Mouse (Mus musculus) liver, embryonic 12.5 days (tissue): ENCODE data around the gene Gm28051. TPM values are rescaled to one million over a fixed set of nuclear protein-coding genes. Genes with fewer than 3 reads are reported as not detected.

ENCODE experiments used
- ATAC-seq: fragments of 200-750 bp; cut with Nextera tagmentation; 2 replicates; pipeline ENCODE4 v1.8.0; 2017; ENCODE audit warnings: moderate number of reproducible peaks, mild to moderate bottlenecking, moderate library complexity
- H3K27ac ChIP-seq: fragments of 300-500 bp; sonication (generic); 2 replicates; pipeline ENCODE4 v1.5.1; 2016; ENCODE audit warnings: mild to moderate bottlenecking
- H3K27me3 ChIP-seq: fragments of 300-500 bp; sonication (generic); replicated peaks from 2 replicates; pipeline ENCODE4 v1.6.1; 2016; ENCODE audit warnings: mild to moderate bottlenecking, moderate library complexity
- H3K36me3 ChIP-seq: fragments of 300-500 bp; sonication (generic); 2 replicates; pipeline ENCODE4 v1.6.1; 2016; ENCODE audit warnings: mild to moderate bottlenecking, moderate library complexity
- H3K4me1 ChIP-seq: fragments of 300-500 bp; sonication (generic); 2 replicates; pipeline ENCODE4 v1.6.1; 2016
- H3K4me2 ChIP-seq: fragments of 300-500 bp; sonication (generic); 2 replicates; pipeline ENCODE4 v1.6.1; 2016; ENCODE audit warnings: mild to moderate bottlenecking, moderate library complexity
- H3K4me3 ChIP-seq: fragments of 300-500 bp; sonication (generic); 2 replicates; pipeline ENCODE4 v1.5.1; 2016; ENCODE audit warnings: mild to moderate bottlenecking, moderate library complexity
- H3K9ac ChIP-seq: fragments of 300-500 bp; sonication (generic); 2 replicates; pipeline ENCODE4 v1.6.1; 2016; ENCODE audit warnings: mild to moderate bottlenecking, moderate library complexity
- H3K9me3 ChIP-seq: fragments of 300-500 bp; sonication (generic); replicated peaks from 2 replicates; pipeline ENCODE4 v1.6.1; 2016; ENCODE audit warnings: mild to moderate bottlenecking, moderate library complexity
- WGBS: fragments of 180-500 bp; shearing (Covaris S2); methylation state at CpG from one replicate; pipeline ENCODE4 v1.1.7; 2016; ENCODE audit not compliant: insufficient replicate concordance; 5-methylcytosine and 5-hydroxymethylcytosine counted together
- polyA plus RNA-seq: library from polyadenylated mRNA; unstranded; fragments of >200 nt; fragmentation: Nextera tagmentation; extraction: Ambion mirVana; gene quantifications from 2 replicates; pipeline ENCODE4 v1.2.1, GENCODE M21; 2016

Gene Gm28051
- polyA plus RNA-seq, 1 experiment from 2014 or later = 0.48 TPM

GRCm38 (mm10) chr12:102763696-102764095 is 6.1 kb upstream of the Gm28051 start:
- H3K4me2 ChIP-seq = no peak overlapping the region
- ATAC-seq = no peak
- no peak overlapping the region for H3K27ac ChIP-seq
- no peaks in the 10 kb centered on the region for H3K27me3 ChIP-seq
- H3K36me3 ChIP-seq = peaks cover 74% of the 10 kb centered on the region
- peaks cover 21% of the 10 kb centered on the region for H3K4me1 ChIP-seq
- no peak overlapping the region for H3K9ac ChIP-seq
- no peaks in the 10 kb centered on the region for H3K9me3 ChIP-seq
- H3K4me3 ChIP-seq = no peak overlapping the region

- H3K4me1 ChIP-seq = peaks cover 29% of the 10 kb centered on the region
- H3K4me2 ChIP-seq = no peak overlapping the region
- 81% methylated on average over 3 of the region's 3 CpGs for WGBS
- no peak for ATAC-seq
- H3K36me3 ChIP-seq = peaks cover 54% of the 10 kb centered on the region
- H3K27ac ChIP-seq = no peak overlapping the region
- no peak overlapping the region for H3K4me3 ChIP-seq
- H3K9ac ChIP-seq = no peak overlapping the region
- no peaks in the 10 kb centered on the region for H3K27me3 ChIP-seq
- H3K9me3 ChIP-seq = no peaks in the 10 kb centered on the region
Measured at GRCm38 (mm10) chr12:102761668-102762067, 4.1 kb upstream of the Gm28051 start.

GRCm38 (mm10) chr12:102758936-102759335 is 1.4 kb upstream of the Gm28051 start:
- H3K27me3 ChIP-seq = no peaks in the 10 kb centered on the region
- ATAC-seq = no peak
- WGBS = 12% methylated on average over 5 of the region's 5 CpGs
- peaks cover 45% of the 10 kb centered on the region for H3K36me3 ChIP-seq
- H3K4me1 ChIP-seq = peaks cover 42% of the 10 kb centered on the region
- peak overlapping the region; percentile 90 for H3K4me2 ChIP-seq
- H3K27ac ChIP-seq = peak overlapping the region; percentile 83; the same call in 1 of the 2 replicates
- peak overlapping the region; percentile 94 for H3K9ac ChIP-seq
- peak overlapping the region; percentile 91 for H3K4me3 ChIP-seq
- H3K9me3 ChIP-seq = no peaks in the 10 kb centered on the region

- WGBS = under 1% methylated on average over 10 of the region's 10 CpGs
- Histone ChIP-seq H3K4me2 (peak within 1 kb of the TSS; percentile 90), H3K36me3 (peaks cover 44% of the 10 kb centered on the region), H3K27me3 (no peaks in the 10 kb centered on the region), H3K4me3 (peak within 1 kb of the TSS; percentile 91), H3K27ac (peak within 1 kb of the TSS; percentile 83), H3K4me1 (peaks cover 39% of the 10 kb centered on the region), H3K9me3 (no peaks in the 10 kb centered on the region), H3K9ac (peak within 1 kb of the TSS; percentile 94)
- ATAC-seq = no peak
Measured at GRCm38 (mm10) chr12:102758403-102758756, 815 bp upstream of the Gm28051 start, which contains the start of gene Gm20604. Gene Gm20604, minus strand, starts transcription at chr12:102758672.

- 1% methylated on average over 46 of the region's 46 CpGs for WGBS
Measured at GRCm38 (mm10) chr12:102757055-102757688, 393 bp downstream of the Gm28051 start.

GRCm38 (mm10) chr12:102756304-102756703 is 1.3 kb downstream of the Gm28051 start:
- no peaks in the 10 kb centered on the region for H3K27me3 ChIP-seq
- H3K27ac ChIP-seq = peak overlapping the region; percentile 77
- 74% methylated on average over 7 of the region's 7 CpGs for WGBS
- no peaks in the 10 kb centered on the region for H3K9me3 ChIP-seq
- no peak for ATAC-seq
- H3K4me3 ChIP-seq = peak overlapping the region; percentile 91
- peak overlapping the region; percentile 73 for H3K9ac ChIP-seq
- H3K36me3 ChIP-seq = peaks cover 39% of the 10 kb centered on the region
- H3K4me1 ChIP-seq = peaks cover 39% of the 10 kb centered on the region
- H3K4me2 ChIP-seq = peak overlapping the region; percentile 79

More at GRCm38 (mm10) chr12:102757055-102757688, 393 bp downstream of the Gm28051 start:
- peak overlapping the region; percentile 79 for H3K4me2 ChIP-seq
- peak overlapping the region; percentile 73 for H3K9ac ChIP-seq
- H3K27ac ChIP-seq = peak overlapping the region; percentile 77
- ATAC-seq = peak; percentile 82
- no peaks in the 10 kb centered on the region for H3K9me3 ChIP-seq
- H3K4me3 ChIP-seq = peak overlapping the region; percentile 91
- peaks cover 42% of the 10 kb centered on the region for H3K36me3 ChIP-seq
- H3K4me1 ChIP-seq = peaks cover 39% of the 10 kb centered on the region
- H3K27me3 ChIP-seq = no peaks in the 10 kb centered on the region

- Histone ChIP-seq H3K9ac (no peak overlapping the region), H3K36me3 (peaks cover 53% of the 10 kb centered on the region), H3K27ac (no peak overlapping the region), H3K27me3 (no peaks in the 10 kb centered on the region), H3K9me3 (no peaks in the 10 kb centered on the region), H3K4me1 (peaks cover 26% of the 10 kb centered on the region), H3K4me3 (no peak overlapping the region), H3K4me2 (no peak overlapping the region)
- whole genome bisulfite sequencing = 79% methylated on average over 3 of the region's 3 CpGs
- no peak for ATAC-seq
Measured at GRCm38 (mm10) chr12:102748256-102748655, 9.3 kb downstream of the Gm28051 start.

GRCm38 (mm10) chr12:102744839-102745238 is 12.7 kb downstream of the Gm28051 start:
- peak overlapping the region; percentile 97 for H3K27ac ChIP-seq
- ATAC-seq = no peak
- H3K4me1 ChIP-seq = peaks cover 38% of the 10 kb centered on the region
- H3K4me2 ChIP-seq = peak overlapping the region; percentile 86
- peak overlapping the region; percentile 92 for H3K4me3 ChIP-seq
- no peaks in the 10 kb centered on the region for H3K9me3 ChIP-seq
- H3K36me3 ChIP-seq = peaks cover 50% of the 10 kb centered on the region
- whole genome bisulfite sequencing = 17% methylated on average over 6 of the region's 6 CpGs
- H3K27me3 ChIP-seq = no peaks in the 10 kb centered on the region
- H3K9ac ChIP-seq = peak overlapping the region; percentile 95

- peak; percentile 98 for ATAC-seq
- Histone ChIP-seq H3K36me3 (peaks cover 43% of the 10 kb centered on the region), H3K4me3 (peak within 1 kb of the TSS; percentile 92), H3K4me1 (peaks cover 38% of the 10 kb centered on the region), H3K27me3 (no peaks in the 10 kb centered on the region), H3K9me3 (no peaks in the 10 kb centered on the region), H3K9ac (peak within 1 kb of the TSS; percentile 95), H3K4me2 (peak within 1 kb of the TSS; percentile 86), H3K27ac (peak within 1 kb of the TSS; percentile 97)
- 1% methylated on average over 63 of the region's 63 CpGs for WGBS
Measured at GRCm38 (mm10) chr12:102743589-102744574, 13.7 kb downstream of the Gm28051 start, which contains the start of the genes Moap1 and Tmem251. Gene Moap1, minus strand, starts transcription at chr12:102743661. Gene Tmem251, plus strand, starts transcription at chr12:102743762.

- Histone ChIP-seq H3K9ac (peak overlapping the region; percentile 95), H3K9me3 (no peaks in the 10 kb centered on the region), H3K27me3 (no peaks in the 10 kb centered on the region), H3K27ac (peak overlapping the region; percentile 97), H3K4me3 (peak overlapping the region; percentile 92), H3K4me1 (peaks cover 34% of the 10 kb centered on the region), H3K36me3 (peaks cover 36% of the 10 kb centered on the region), H3K4me2 (peak overlapping the region; percentile 86)
- peak; percentile 64 for ATAC-seq
- WGBS = 1% methylated on average over 33 of the region's 33 CpGs
Measured at GRCm38 (mm10) chr12:102743036-102743588, 14.5 kb downstream of the Gm28051 start.

- Histone ChIP-seq H3K9me3 (no peaks in the 10 kb centered on the region), H3K36me3 (peaks cover 27% of the 10 kb centered on the region), H3K27me3 (no peaks in the 10 kb centered on the region), H3K4me2 (peak overlapping the region; percentile 86), H3K4me3 (no peak overlapping the region), H3K9ac (peak overlapping the region; percentile 95; the same call in 1 of the 2 replicates), H3K4me1 (peaks cover 34% of the 10 kb centered on the region), H3K27ac (no peak overlapping the region)
- WGBS = 46% methylated on average over 7 of the region's 7 CpGs
- no peak for ATAC-seq
Measured at GRCm38 (mm10) chr12:102742056-102742455, 15.5 kb downstream of the Gm28051 start.
